Mouse (Mus musculus) adrenal gland, adult 2 months (tissue): ENCODE measurements around the gene Shank1. TPM values are rescaled to one million over a fixed set of nuclear protein-coding genes. Genes with fewer than 3 reads are reported as not detected.

Source experiments
- DNase-seq: peaks from one replicate; pipeline ENCODE4 v3.0.0; 2021
- polyA plus RNA-seq: library from polyadenylated mRNA; depleted of rRNA; stranded (reverse); fragments of >200 nt; gene quantifications from 2 replicates; pipeline ENCODE4 v1.2.3, GENCODE M21; 2012
- total RNA-seq, 2 experiments: library from RNA; stranded (reverse); gene quantifications; 2 replicates each; pipeline ENCODE4 v1.2.3; 2021

The Shank1 gene
- total and polyA plus RNA-seq, 3 experiments, result 2.5 to 9.1 (median 8.0) TPM

DNA sequence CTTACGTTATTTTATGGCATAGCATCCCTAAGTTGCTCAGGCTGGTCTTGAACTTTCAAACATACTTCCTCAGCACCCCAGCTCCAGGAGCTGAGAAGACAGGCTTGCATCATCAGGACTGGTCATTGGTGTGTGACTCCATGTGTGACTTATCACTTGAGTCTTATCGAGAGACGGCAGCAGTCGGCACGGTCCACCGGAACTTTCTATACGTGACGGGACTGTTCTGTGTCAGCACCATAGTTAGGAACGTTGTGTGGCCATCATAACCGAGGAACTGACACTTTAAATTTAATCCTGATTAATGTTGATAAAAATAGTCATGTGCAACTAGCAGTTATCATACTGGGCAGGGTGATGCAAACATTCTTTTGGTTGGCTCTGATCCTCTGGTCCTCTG is 31.1 kb downstream of the Shank1 start:
- no peak for DNase-seq

DNA sequence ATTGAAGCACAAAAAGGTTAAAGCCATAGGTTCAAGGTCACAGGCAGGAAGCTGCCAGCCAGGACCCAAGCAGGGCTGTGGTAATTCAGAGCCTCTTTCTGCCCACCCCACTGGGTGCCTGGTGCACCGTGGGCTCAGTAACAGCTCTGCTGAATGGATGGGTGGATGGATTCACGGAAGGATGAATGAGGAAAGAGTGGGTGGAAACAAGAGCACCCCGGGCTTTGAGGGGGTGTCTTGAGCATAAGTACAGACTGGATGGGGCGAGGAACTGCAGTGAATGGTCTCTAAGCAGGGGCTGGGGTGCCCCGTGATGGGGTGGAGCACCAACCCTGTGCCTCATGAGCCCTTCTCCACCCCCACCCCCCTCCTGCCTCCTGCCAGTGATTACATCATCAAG is 31.7 kb downstream of the Shank1 start:
- no peak for DNase-seq

DNA sequence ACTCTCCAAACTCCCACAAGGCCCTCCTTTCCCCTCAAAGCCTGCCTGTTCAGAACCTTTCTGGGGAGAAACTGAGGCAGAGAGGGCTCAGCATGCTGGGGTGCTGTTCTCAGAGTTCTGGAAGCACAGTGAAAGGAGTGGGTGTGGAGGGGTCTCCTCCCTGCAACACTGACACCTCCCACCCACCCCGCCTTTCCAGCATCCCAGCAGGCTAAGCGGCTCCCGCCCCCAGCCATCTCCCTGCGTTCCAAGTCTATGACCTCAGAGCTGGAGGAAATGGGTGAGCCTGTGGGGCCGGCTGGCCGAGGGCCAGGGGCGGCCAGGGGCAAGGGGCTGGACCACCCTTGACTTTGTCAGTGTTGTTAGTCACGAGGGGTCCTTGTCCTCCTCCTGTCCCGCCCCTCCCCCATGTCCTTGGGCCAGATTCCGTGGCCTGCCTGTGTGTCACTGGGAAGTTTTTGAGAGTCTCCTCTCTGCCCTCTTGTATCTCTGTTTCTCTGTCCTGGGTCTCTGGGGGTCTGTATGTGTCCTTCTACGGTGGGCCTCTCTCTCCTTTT is 33.5 kb downstream of the Shank1 start:
- DNase-seq, result peak; percentile 31

DNA sequence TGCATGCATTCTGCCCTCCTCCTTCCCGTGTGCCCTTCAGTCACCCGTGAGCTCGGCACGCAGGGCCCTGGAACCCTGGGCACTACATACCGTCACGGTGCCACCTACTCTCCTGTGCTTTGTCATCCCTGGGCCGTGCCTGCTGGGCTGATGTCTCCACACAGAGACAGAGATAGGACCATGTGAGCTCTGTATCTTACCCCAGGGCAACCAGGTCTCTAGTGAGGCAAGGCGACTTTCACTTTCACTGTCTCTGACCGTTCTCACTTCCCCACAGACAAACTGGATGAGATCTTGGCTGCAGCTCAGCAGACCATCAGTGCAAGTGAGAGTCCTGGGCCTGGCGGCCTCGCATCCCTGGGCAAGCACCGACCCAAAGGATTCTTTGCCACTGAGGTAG is 34.6 kb downstream of the Shank1 start:
- no peak for DNase-seq

DNA sequence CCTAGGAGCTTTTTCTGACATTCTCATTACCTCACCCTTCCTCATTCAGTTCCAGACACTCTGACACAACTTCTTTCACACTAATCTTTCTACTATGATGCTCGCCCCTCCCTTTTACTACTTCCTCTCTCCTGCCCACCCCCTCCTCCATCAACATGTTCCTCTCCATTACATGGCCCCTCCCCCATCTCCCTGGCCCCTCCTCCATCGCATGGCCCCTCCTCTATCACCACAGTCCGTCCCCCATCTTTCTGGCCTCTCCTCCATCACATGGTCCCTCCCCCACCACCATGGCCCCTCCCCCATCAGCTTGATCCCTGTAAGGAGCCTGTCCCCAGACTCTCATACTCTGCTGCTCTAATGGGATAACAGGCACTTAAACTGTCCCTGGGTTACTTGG is 39.0 kb downstream of the Shank1 start:
- no peak for DNase-seq

DNA sequence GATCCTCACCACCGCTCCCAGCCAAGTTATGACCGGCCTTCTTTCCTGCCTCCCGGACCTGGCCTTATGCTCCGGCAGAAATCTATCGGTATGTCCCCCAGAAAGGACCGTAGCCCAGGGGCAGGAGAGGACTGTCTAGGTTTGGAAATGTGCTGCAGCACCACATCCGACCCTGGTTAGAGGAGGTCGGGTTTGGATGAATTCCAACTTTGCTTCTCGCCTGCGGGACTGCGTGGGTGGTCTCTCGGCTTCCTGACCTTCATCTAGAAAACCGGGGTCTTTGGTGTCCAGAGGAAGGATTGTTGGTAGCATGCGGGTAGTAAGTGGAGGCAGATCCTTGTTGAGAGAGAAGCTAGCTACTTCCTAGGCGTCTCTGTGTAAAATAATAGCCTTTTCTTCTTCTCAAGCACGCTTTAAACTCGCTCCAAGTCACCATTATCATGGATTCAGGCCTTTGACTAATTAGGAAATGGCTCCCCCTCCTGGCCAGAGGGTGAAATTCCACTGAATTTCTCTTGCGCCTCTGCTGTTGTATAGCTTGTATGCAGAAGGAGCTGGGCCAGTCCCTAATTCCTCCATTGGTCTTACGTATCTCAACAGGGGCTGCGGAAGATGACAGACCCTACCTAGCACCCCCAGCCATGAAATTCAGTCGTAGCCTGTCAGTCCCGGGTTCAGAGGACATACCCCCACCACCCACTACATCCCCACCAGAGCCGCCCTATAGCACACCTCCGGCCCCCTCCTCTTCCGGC is 41.1 kb downstream of the Shank1 start:
- DNase-seq, result peak; percentile 81

DNA sequence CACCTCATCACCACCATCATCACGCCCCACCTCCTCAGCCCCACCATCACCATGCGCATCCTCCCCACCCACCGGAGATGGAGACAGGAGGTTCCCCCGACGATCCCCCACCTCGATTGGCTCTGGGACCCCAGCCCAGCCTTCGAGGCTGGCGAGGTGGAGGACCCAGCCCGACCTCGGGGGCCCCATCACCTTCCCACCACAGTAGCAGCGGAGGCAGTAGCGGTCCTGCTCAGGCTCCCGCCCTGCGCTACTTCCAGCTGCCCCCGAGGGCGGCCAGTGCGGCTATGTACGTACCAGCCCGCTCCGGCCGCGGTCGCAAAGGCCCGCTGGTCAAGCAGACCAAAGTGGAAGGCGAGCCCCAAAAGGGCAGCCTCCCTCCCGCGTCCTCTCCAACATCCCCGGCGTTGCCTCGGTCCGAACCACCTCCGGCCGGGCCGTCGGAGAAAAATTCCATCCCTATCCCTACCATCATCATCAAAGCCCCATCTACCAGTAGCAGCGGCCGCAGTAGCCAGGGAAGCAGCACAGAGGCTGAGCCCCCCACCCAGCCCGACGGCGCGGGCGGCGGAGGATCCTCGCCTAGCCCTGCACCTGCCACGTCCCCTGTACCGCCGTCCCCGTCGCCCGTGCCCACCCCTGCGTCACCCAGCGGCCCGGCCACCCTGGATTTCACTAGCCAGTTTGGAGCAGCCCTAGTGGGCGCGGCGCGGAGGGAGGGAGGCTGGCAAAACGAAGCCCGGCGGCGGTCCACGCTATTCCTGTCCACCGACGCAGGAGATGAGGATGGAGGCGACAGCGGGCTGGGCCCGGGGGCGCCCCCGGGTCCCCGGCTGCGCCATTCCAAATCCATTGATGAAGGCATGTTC is 42.1 kb downstream of the Shank1 start:
- no peak for DNase-seq

DNA sequence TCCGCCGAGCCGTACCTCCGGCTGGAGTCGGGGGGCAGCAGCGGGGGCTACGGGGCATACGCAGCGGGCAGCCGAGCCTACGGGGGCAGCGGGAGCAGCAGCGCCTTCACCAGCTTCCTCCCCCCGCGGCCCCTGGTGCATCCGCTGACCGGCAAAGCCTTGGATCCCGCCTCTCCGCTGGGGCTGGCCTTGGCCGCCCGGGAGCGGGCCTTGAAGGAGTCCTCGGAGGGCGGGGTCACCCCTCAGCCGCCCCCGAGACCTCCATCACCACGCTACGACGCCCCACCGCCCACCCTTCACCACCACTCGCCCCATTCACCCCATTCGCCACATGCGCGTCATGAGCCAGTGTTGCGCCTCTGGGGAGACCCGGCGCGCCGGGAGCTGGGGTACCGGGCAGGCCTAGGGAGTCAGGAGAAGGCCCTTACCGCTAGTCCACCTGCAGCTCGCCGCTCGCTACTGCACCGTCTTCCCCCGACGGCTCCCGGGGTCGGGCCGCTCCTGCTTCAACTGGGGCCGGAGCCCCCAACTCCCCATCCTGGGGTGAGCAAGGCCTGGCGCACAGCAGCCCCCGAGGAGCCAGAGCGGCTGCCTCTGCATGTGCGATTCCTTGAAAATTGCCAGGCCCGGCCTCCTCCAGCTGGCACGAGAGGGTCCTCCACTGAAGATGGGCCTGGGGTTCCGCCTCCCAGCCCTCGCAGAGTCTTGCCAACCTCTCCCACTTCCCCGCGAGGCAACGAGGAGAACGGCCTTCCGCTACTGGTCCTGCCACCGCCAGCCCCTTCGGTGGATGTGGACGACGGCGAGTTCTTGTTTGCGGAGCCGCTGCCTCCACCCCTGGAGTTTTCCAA is 42.9 kb downstream of the Shank1 start:
- peak; percentile 55 for DNase-seq

DNA sequence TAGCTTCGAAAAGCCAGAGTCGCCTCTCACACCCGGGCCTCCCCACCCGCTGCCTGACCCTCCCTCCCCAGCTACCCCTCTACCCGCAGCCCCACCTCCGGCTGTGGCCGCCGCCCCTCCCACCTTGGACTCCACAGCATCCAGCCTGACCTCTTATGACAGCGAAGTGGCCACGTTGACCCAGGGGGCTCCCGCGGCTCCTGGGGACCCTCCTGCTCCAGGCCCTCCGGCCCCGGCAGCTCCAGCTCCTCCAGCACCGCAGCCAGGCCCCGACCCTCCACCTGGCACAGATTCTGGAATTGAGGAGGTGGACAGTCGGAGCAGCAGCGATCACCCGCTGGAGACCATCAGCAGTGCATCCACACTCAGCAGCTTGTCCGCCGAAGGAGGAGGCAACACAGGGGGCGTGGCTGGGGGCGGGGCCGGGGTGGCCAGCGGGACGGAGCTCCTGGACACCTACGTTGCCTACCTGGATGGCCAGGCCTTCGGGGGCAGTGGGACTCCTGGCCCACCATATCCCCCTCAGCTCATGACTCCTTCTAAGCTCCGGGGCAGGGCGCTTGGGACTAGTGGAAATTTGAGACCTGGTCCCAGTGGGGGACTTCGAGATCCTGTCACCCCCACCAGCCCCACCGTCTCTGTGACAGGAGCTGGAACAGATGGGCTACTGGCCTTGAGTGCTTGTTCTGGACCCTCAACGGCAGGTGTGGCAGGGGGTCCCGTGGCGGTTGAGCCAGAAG is 43.7 kb downstream of the Shank1 start:
- no peak for DNase-seq

DNA sequence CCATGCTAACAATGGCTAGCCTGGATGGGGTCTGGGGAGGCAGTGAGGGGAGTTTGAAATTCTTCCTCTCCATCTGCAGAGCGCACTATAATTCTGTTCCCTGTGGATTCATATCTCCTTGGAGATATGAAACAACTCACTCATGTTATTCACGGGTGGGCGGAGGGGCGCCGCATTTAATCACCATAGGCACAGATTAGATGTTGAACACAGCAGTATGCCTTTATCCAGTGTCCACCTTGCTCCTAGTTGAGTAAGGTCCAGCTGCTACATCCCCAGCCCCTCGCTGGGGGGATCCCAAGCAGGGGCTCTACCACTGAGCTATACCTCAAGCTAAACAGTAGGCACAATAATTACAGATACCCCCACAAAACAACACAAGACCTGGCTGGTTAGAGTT is 45.4 kb downstream of the Shank1 start:
- DNase-seq, result no peak

DNA sequence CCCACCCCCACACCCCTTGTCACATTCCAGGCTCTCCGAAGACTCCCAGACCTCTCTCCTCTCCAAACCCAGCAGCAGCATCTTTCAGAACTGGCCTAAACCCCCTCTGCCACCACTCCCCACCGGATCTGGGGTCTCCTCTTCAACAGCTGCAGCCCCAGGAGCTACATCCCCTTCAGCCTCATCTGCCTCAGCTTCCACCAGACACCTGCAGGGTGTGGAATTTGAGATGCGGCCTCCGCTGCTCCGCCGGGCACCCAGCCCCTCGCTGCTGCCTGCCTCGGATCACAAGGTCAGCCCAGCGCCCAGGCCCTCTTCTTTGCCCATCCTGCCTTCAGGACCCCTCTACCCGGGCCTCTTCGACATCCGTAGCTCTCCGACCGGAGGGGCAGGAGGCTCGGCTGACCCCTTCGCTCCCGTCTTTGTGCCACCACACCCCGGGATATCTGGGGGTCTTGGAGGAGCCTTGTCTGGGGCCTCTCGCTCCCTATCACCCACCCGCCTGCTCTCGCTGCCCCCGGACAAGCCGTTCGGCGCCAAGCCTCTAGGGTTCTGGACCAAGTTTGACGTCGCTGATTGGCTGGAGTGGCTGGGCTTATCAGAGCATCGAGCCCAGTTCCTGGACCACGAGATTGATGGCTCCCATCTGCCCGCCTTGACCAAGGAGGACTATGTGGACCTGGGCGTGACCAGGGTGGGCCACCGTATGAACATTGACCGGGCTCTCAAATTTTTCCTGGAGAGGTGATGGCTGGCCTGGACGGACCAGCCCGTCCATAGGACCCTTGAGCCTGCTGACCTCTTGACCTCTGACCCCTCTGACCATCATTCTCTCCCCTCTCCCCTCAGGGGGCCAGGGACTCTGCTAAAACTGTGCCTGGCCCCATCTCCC is 46.8 kb downstream of the Shank1 start:
- peak; percentile 5 for DNase-seq

DNA sequence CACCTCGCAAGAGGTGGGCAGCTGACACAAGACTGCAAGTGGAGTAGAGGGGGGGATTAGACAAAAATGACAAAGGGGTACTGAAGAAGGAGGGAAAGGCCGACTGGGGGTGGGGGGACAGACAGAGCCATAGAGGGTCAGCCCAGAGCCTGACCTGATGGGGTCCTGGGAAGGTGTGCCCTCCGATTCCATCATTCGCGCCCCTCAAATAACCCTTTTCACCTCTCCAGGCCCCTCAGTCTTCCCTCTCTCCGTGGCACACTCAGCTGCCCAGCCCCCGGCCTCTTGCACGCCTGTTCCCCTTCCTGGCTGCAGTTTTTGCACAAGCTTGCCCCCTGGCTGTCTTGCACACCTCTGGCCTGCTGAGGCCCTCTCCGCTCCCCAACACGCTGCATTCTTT is 47.5 kb downstream of the Shank1 start:
- no peak for DNase-seq

DNA sequence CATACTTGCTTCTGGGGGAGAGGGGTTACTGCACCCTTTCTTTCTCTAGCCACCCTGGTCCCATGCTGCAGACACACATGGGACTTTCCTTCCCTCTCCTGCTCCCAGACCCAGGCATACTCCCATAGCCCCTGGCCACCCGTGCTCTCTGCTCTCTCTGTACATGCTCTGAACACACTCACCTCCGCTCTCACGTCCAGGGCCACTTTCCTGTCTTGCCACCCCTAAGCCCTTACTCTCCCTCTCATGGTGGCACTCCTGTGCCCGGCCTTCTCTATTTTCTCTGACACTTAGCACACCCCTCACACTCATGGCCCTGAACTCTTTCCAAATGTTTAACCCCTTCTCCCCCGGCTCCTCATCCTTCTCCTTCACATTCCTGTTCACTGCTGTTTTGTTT is 48.0 kb downstream of the Shank1 start:
- no peak for DNase-seq

DNA sequence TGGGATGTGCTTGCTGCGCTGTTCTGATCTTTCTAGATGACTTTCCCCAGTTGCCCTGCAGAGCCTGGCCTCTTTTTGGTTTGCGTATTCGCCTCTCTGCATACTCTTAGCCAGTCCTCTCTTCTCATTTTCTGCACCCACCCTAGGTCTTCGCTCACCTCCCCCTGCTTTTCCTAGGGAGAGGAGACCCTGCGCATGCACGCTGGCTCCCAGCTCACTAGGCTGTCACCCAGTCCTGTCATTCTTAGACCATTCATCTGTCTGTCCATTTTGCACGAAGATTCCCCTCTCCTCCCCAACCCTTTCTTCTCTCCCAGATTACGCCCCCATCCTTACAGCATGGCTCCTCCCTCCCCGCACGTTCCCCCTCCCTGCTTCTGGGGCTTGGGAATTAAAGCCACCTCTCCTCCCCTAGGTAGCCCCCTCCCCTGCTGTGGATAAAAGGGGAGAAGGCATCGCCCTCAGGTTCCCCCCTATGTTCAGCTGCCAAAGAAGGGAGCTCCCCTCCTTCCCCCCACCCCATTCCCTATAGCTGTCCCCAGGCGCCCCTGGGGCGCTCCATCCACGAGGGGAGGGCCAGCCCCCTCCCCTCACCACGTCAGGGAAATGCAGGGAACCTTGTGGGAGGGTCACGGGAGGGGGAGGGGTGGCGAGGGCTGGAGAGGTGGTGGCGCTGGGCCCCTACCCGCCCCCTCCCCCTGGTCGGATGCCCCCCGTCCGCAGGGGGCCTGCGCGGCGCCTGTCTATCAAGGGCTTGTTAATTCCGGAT is 49.0 kb downstream of the Shank1 start:
- peak; percentile 4 for DNase-seq

DNA sequence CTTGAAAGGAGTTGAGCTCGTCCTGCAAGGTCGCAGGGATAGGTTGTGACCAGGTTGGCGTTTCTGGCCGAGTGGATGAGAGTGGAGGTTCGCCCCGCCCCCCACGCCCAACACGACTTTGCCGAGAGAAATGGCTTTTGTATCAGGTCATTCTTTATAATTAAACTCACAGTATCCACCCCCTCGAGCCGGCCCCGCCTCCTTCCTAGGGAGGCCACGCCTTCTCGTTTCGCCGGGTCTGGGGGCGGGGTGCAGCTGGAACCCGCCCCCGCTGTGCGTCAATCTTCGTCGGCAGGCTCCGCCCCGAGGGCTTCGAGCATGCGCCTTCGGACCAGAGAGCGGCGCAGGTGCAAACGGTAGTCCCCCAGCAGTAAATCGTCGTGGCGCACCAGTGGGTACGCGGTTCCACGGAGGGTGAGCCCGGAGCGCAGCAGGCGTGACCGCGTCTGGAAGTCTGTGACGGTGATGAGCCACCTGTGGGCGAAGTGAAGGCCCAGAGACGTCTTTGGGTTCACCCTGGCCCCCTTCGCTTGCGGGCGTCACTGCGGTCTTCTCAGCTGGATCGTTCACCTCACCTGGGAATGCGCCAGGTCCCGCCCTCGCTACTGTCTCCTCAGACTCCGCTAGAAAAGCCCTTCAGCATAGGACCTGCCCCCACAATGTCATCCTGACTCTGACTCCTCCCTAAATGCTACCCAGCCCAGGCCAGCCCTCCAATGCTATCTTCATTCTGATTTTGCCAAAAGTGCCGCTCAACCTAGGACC is 50.0 kb downstream of the Shank1 start:
- peak; percentile 96 for DNase-seq

DNA sequence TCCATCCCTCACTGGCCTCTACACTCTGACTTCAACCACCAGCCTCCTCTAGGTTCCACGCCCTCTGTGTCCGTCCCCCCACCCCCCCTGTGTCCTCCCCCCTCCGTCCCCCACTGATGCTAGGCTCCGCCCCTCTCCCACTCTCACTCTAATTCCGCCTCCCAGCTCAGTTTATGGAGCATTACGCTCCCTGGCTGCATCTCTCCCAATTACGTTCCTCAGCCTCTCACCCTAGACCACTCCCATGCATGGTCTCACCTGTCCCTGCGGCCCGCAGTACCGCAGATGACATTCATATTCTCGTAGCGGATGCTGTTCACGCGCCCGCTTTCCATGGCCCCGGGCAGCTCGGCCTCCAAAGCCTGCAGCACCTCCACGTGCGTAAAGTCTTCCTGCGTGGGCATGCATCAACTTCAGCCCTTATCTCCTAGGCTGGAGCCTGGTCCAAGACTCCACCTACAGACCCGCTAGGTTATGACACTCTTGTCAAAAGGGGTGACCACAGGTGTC is 50.8 kb downstream of the Shank1 start:
- DNase-seq, result peak; percentile 10

DNA sequence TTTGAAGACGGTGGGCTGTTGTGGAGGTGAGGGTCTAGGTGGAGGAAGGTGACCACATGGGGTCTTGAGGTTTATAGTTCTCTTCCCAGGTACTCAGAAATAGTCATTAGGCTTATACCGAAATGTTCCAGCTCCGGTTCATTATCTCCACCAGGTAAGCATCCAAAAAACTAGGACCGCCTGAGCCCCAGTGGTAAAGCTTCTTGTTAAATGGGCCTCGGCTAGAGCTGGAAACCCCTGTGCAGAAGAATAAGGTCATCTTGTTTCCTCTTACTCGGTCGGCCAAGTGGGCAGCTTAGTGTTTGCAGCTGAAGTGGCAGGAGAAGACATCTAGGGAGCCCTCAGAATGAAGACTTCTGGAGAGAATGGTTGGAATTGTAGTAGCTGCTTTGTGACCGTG is 62.6 kb downstream of the Shank1 start:
- DNase-seq, result no peak

DNA sequence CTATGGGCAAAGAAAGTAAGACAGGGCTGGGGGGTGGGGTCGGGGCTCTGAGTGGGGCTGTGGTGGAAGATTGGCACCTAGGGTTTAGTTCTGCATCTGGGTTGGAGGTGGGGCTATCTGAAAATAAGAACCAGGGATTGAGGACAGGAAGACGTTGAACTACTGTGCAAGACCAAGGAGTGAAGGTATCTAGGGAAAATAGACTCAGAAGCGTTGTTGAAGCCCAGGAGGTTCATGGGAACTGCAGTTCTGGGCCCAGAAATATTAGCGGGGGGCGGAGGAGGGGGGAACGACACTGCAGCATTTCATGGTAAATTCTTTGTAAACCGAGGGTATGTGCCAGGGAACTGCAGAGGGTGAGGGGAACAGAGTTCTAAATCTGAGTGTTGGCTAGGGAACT is 63.4 kb downstream of the Shank1 start:
- no peak for DNase-seq
